Mouse (Mus musculus): ENCODE data around the gene Fsd1l. TPM values are rescaled to one million over a fixed set of nuclear protein-coding genes. Genes with fewer than 3 reads are reported as not detected.
A peak's percentile ranks its signal among the peaks of the same experiment; 100 is the strongest.
"Not testable (repeated sequence)": the region's sequence is repeated elsewhere in the genome, so short reads cannot be mapped to it uniquely, and the experiment has no call there.

Fsd1l gene
- total and polyA plus RNA-seq, 2 experiments, result 0.05 to 0.74 TPM

DNA sequence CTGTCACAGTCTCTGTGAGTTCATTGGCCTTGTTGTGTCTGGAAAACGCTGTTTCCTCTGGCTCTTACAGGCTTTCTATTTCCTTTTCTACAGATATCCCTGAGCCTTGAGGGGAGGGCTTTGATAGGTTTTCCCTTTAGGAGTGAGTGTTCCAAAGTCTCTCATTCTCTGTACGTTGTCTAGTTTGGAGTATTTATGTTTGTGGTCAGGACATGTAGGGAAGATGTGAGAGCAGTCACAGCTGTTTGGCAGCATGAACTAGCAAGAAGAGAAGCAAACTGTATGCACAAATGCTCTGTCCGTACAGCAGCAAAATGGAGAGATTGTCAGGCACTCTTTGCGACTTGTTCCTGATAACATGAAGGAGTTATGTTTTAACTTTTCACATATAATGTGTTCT, 86.3 kb downstream of the Fsd1l start:
- TF ChIP-seq CTCF (IDR thresholded peaks at IDR 0.05; ENCODE audit: low read depth, low read length), result no peak
- TF ChIP-seq POLR2A (IDR thresholded peaks at IDR 0.05; ENCODE audit: extremely low read depth, insufficient read depth, low read length), result no peak
- Histone ChIP-seq H3K4me1 (ENCODE audit: control insufficient read depth, insufficient read depth, low read length) (no peaks in the 10 kb centered on the region), H3K27ac (replicated peaks; ENCODE audit: insufficient read depth, low read depth, low read length) (no peak overlapping the region), H3K36me3 (ENCODE audit: control insufficient read depth, insufficient read depth, low read length) (peaks cover 2% of the 10 kb centered on the region; the same call in 1 of the 2 replicates), H3K79me2 (ENCODE audit: control insufficient read depth, insufficient read depth, low read length) (peaks cover 2% of the 10 kb centered on the region; the same call in 1 of the 2 replicates), H3K4me3 (ENCODE audit: insufficient read depth, low read depth, low read length) (no peak overlapping the region), H3K9ac (ENCODE audit: low read depth, low read length) (no peak overlapping the region), H3K27me3 (ENCODE audit: control insufficient read depth, insufficient read depth, low read length) (no peaks in the 10 kb centered on the region)
- no peak for DNase-seq (ENCODE audit: extremely low read depth, low read depth, low spot score)
- WGBS, result 75% methylated on average over 4 of the region's 4 CpGs

DNA sequence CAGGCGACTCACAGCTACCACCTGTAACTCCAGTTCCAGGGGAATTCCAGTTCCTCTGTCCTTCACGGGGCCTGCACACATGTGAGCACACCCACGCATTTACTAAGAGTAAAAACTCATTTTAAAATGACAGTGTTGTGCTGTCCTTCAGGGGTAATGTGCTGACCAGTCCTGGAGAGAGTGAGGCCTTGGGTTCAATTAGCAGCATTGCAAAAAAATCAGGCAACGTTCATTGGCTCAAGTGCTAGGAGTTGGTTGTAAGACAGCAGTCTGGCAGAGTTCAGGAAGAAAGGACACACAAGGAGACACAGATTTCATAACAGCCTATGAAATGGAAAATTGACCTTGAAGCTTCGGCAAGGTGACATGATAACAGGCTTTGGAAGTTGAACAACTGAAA, 87.0 kb downstream of the Fsd1l start:
- TF ChIP-seq CTCF (IDR thresholded peaks at IDR 0.05; ENCODE audit: low read depth, low read length) (no peak), POLR2A (IDR thresholded peaks at IDR 0.05; ENCODE audit: extremely low read depth, insufficient read depth, low read length) (no peak)
- Histone ChIP-seq H3K9ac (ENCODE audit: low read depth, low read length) (no peak overlapping the region), H3K27ac (replicated peaks; ENCODE audit: insufficient read depth, low read depth, low read length) (no peak overlapping the region)

DNA sequence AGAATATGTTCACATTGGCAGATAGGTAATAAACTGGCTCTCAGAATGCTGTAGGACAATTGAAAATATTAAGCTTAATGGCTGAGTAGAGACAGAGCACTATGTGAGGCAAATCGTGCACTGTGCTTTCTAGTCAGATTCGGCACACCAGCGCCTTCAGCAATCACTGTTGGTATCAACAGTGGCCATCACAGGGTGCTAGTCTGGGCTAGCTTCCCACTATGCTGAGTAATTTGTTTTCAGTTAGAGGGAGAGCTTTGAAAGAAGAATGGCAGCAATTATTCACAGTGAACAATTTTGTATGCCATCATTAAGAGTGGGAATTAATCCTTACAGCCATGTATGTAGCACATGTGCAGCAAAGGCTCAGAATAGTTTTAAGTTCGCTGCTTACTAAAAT, 91.2 kb downstream of the Fsd1l start:
- Histone ChIP-seq H3K27ac (replicated peaks; ENCODE audit: insufficient read depth, low read depth, low read length) (no peak overlapping the region), H3K79me2 (ENCODE audit: control insufficient read depth, insufficient read depth, low read length) (no peaks in the 10 kb centered on the region), H3K36me3 (ENCODE audit: control insufficient read depth, insufficient read depth, low read length) (peaks cover 4% of the 10 kb centered on the region; the same call in 1 of the 2 replicates), H3K4me3 (ENCODE audit: insufficient read depth, low read depth, low read length) (no peak overlapping the region), H3K9ac (ENCODE audit: low read depth, low read length) (no peak overlapping the region), H3K27me3 (ENCODE audit: control insufficient read depth, insufficient read depth, low read length) (no peaks in the 10 kb centered on the region), H3K4me1 (ENCODE audit: control insufficient read depth, insufficient read depth, low read length) (no peaks in the 10 kb centered on the region)
- TF ChIP-seq CTCF (IDR thresholded peaks at IDR 0.05; ENCODE audit: low read depth, low read length) (no peak), POLR2A (IDR thresholded peaks at IDR 0.05; ENCODE audit: extremely low read depth, insufficient read depth, low read length) (no peak)
- WGBS, result 96% methylated on average over 4 of the region's 4 CpGs
- no peak for DNase-seq (ENCODE audit: extremely low read depth, low read depth, low spot score)

More for the DNA sequence above, 87.0 kb downstream of the Fsd1l start:
- WGBS, result 71% methylated on average over 5 of the region's 5 CpGs
- DNase-seq (ENCODE audit: extremely low read depth, low read depth, low spot score), result no peak
- H3K36me3 ChIP-seq (ENCODE audit: control insufficient read depth, insufficient read depth, low read length), result peaks cover 2% of the 10 kb centered on the region; the same call in 1 of the 2 replicates
- no peaks in the 10 kb centered on the region for H3K27me3 ChIP-seq (ENCODE audit: control insufficient read depth, insufficient read depth, low read length)
- no peaks in the 10 kb centered on the region for H3K4me1 ChIP-seq (ENCODE audit: control insufficient read depth, insufficient read depth, low read length)
- H3K4me3 ChIP-seq (ENCODE audit: insufficient read depth, low read depth, low read length), result no peak overlapping the region
- peaks cover 2% of the 10 kb centered on the region; the same call in 1 of the 2 replicates for H3K79me2 ChIP-seq (ENCODE audit: control insufficient read depth, insufficient read depth, low read length)

DNA sequence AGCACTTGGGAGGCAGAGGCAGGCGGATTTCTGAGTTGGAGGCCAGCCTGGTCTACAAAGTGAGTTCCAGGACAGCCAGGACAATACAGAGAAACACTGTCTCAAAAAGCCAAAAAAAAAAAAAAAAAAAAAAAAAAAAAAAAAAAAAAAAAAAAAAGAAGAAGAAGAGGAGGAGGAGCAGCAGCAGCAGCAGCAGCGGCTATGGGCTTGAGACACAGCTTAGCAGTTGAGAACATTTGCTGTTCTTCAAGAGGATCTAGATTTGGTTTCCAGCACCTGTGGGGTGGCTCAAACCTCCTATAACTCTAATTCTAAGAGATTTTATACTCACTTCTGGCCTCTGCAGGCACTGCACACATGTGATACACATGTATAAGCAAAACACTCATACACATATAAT, 94.8 kb downstream of the Fsd1l start:
- not testable (repeated sequence) for H3K27ac ChIP-seq (replicated peaks; ENCODE audit: insufficient read depth, low read depth, low read length); H3K79me2 ChIP-seq (ENCODE audit: control insufficient read depth, insufficient read depth, low read length); DNase-seq (ENCODE audit: extremely low read depth, low read depth, low spot score); H3K9ac ChIP-seq (ENCODE audit: low read depth, low read length); H3K4me3 ChIP-seq (ENCODE audit: insufficient read depth, low read depth, low read length); H3K27me3 ChIP-seq (ENCODE audit: control insufficient read depth, insufficient read depth, low read length); H3K4me1 ChIP-seq (ENCODE audit: control insufficient read depth, insufficient read depth, low read length); H3K36me3 ChIP-seq (ENCODE audit: control insufficient read depth, insufficient read depth, low read length)
- WGBS, result 96% methylated on average over 2 of the region's 2 CpGs

DNA sequence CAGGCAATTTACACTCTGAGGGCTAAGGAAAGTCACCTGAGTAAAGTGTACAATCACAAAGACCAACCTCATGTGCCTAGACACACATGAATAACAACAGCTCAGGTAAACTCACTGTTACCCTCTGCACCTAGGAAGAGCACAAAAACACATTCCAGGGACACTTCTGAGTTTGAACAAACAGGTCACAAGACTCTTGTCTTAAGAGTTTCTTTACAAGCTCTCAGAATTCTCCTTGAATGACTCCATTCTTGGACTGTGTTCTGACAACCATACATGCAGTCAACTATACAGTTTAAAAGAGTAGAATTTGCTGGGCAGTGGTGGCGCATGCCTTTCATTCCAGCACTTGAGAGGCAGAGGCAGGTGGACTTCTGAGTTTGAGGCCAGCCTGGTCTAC, 96.8 kb downstream of the Fsd1l start:
- 98% methylated on average over 1 of the region's 1 CpGs for WGBS
- Histone ChIP-seq H3K4me1 (ENCODE audit: control insufficient read depth, insufficient read depth, low read length) (peaks cover 2% of the 10 kb centered on the region; the same call in 1 of the 2 replicates), H3K27ac (replicated peaks; ENCODE audit: insufficient read depth, low read depth, low read length) (no peak overlapping the region), H3K36me3 (ENCODE audit: control insufficient read depth, insufficient read depth, low read length) (peaks cover 12% of the 10 kb centered on the region), H3K79me2 (ENCODE audit: control insufficient read depth, insufficient read depth, low read length) (no peaks in the 10 kb centered on the region), H3K27me3 (ENCODE audit: control insufficient read depth, insufficient read depth, low read length) (no peaks in the 10 kb centered on the region), H3K9ac (ENCODE audit: low read depth, low read length) (no peak overlapping the region), H3K4me3 (ENCODE audit: insufficient read depth, low read depth, low read length) (no peak overlapping the region)
- TF ChIP-seq POLR2A (IDR thresholded peaks at IDR 0.05; ENCODE audit: extremely low read depth, insufficient read depth, low read length), result no peak
- TF ChIP-seq CTCF (IDR thresholded peaks at IDR 0.05; ENCODE audit: low read depth, low read length), result no peak
- DNase-seq (ENCODE audit: extremely low read depth, low read depth, low spot score), result no peak

DNA sequence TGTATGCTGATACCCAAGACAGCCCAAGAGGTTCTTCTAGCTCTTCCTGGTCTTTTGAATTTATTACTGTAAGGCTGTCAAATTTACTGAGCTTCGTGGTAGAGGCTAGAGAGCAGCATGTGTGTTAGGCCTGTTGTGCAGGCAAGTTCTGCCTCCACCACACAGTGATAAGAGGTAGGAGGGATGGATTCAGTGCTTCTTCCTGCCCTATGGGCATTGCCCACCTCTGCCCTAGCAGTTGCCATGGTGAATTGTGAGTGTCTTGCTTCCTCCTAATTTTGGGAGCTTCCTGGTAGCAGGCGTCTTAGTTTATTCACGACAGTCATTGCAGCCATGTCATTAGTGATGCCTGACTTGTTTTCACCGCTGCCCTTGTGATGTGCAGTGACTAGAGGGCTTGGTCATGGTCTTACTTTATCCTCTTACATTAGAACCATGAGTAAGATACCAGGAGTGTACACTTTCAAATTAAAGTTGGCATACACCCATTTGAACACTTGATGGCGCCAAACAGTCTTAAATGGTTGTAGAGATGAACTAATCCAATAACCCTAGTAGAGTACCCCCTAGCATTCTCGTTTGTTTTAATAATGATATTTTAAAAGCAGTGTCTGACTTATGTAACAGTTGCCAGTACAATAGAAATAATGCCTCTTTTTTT, 107.8 kb downstream of the Fsd1l start:
- DNase-seq (ENCODE audit: extremely low read depth, low read depth, low spot score), result peak; percentile 31

More for the DNA sequence above, 107.8 kb downstream of the Fsd1l start:
- Histone ChIP-seq H3K27ac (replicated peaks; ENCODE audit: insufficient read depth, low read depth, low read length) (no peak overlapping the region), H3K79me2 (ENCODE audit: control insufficient read depth, insufficient read depth, low read length) (no peaks in the 10 kb centered on the region), H3K9ac (ENCODE audit: low read depth, low read length) (no peak overlapping the region), H3K36me3 (ENCODE audit: control insufficient read depth, insufficient read depth, low read length) (peaks cover 14% of the 10 kb centered on the region; the same call in 1 of the 2 replicates), H3K4me3 (ENCODE audit: insufficient read depth, low read depth, low read length) (no peak overlapping the region), H3K27me3 (ENCODE audit: control insufficient read depth, insufficient read depth, low read length) (no peaks in the 10 kb centered on the region), H3K4me1 (ENCODE audit: control insufficient read depth, insufficient read depth, low read length) (no peaks in the 10 kb centered on the region)
- 53% methylated on average over 6 of the region's 6 CpGs for WGBS
- 0 out of 2 replicates have a peak, but pooled peaks have one; percentile 33 for TF ChIP-seq CTCF (IDR thresholded peaks at IDR 0.05; ENCODE audit: low read depth, low read length)
- no peak for TF ChIP-seq POLR2A (IDR thresholded peaks at IDR 0.05; ENCODE audit: extremely low read depth, insufficient read depth, low read length)

Measured in liver, adult 2 months (tissue).